Mouse (Mus musculus) frontal cortex, postnatal 36 days (tissue): ENCODE measurements around the gene Gm42957.
"Not testable (repeated sequence)": the region's sequence is repeated elsewhere in the genome, so short reads cannot be mapped to it uniquely, and the experiment has no call there.

Experiments used
- DNase-seq, 2 experiments: peaks; one replicate each; pipeline ENCODE4 v3.0.0; 2022; ENCODE audit warnings: low spot score in 2 of 2

Gene Gm42957

DNA sequence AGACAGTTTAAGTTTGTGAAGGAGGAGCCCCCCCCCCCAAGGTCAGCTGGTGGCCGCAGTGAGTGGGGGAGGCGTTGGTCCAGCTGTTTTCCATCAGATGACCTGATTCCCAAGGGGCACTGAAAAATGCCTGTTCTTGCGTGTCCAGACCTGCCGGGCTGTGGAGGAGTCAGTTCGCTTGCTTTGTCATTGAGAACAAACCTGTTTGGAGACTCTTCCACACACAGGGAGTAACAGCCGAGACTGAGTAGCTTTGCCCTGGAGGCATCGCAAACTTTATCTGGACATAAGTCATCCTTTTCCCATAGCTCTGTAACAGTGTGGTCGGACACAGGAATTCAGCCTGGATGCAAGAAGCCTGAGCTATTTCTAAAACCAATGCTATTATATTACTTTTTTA, 39.2 kb downstream of the Gm42957 start:
- DNase-seq = no peak

DNA sequence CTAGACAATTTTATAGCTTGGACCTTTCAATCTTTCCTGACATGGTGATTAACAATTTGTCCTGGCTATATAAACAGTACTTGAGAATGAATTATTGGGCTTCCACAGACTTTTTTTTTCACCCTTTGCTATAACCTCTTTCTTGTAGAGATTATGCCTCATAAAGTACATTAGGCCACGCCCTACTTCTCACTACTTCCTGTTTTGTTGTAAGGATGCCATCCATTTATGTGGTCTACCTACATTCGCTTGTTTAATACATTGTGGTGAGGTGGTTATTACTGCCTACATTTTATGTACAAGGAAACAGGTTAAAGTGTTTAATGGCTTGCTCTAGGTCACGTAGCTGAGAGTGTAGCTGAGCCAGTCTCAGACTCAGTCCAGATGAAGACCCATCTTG, 39.9 kb downstream of the Gm42957 start:
- no peak for DNase-seq

DNA sequence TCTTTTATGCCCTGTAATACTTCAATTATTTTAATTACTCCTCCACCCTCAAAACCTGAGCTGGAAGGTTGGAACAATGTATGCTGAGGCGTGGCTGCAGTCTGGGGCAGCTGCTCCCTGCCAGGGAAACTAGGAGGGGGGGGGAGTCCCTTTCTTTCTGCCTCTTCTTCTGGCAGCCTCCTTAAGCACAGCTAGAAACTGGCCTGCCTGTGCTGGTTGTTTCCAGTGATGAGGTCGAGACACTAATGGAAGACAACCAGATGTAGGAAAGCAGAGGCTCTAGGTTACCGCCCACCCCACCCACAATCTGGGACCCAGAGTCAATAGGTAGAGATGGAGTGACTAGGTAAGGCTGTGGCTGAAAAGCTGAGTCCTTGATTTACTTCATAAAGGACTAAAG, 40.4 kb downstream of the Gm42957 start:
- DNase-seq = no peak

DNA sequence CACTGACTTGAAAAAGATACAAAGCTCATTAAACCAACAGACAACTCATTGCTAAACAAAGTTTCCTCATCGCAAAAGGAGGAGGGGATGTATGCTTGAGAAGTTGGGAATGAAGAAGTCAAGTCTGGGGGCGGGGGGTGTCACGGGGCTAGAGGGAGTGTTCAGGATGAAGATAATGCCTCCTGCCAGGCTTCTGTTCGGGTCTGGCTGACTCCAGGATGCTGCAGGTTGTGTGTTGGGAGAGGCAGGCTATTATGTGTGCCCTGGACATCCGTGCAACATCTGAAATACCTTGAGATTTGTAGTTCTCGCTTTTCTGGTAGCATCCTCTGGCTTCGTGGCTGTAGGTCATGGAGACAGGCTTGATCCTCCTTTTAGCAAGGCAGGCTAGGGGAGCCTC, 43.2 kb downstream of the Gm42957 start:
- DNase-seq = no peak

DNA sequence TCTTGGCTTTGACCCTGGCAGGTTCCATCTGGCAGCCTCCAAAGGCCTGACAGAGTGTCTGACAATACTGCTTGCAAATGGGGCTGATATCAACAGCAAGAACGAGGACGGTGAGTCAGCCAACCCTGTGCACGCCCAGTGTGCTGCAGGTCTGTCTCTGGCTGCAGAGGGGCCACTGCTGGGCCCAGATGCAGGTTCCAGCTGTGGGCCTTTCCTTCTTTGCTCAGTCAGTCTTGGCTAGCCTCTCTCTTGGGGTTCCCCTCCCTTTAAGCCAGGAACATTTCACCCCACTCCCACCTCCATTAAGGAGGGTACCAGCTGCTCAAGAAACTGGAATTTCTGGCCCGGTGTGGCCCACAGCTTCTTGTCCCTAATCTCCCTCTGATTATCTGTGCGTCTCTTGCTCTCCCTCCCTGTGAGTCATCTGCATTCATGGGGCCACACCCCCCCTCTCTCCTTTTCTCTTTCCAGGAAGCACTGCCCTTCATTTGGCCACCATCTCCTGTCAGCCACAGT, 43.9 kb downstream of the Gm42957 start:
- no peak for DNase-seq

DNA sequence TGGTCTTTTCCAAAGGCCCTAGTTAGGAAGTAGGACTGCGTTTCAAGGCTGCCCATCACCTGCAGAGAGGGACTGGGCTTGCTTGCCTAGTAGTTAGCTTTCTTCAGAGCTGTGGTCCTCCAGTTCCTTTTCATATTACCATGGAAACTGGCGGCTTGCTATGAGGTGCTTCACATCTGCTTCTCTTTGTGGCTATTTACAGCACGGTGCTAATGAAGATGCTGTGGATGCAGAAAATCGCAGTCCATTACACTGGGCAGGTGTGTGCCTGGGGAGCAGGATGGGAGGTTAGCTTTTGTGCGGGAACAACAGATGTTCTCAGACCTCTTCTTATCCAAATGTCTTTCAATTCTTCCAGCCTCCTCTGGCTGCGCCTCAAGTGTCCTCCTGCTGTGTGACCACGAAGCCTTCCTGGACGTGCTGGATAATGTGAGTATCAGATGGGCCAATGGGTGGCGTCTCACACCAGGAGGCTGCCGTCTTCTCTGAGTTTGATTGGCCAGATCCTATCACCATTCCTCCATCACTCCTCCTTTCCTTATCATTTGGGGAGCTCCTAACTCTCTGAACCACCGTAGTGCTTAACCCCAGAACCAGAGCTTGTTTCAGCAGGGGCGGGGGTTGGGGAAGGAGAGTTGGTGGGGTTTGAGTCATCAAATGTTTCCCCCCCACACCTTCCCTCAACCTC, 45.1 kb downstream of the Gm42957 start:
- no peak for DNase-seq

DNA sequence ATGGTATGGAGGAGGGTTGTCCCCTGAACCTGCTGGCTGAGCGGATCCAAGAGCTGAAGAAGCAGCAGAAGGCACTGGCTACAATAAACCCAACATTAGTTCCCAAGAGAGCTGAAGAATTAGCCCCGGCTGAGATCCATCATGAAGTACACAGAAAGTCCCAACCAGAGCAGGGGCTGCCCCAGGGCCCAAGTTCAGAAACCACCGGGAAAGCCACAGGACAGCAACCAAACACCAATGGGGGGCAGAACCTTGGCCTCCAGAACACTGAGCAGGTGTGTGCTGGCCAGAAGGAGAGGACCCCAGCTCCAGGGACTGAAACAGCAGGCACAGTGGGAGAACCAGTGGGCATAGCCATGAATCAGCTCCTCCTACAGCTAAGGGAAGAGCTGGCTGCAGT, 48.2 kb downstream of the Gm42957 start:
- no peak for DNase-seq

DNA sequence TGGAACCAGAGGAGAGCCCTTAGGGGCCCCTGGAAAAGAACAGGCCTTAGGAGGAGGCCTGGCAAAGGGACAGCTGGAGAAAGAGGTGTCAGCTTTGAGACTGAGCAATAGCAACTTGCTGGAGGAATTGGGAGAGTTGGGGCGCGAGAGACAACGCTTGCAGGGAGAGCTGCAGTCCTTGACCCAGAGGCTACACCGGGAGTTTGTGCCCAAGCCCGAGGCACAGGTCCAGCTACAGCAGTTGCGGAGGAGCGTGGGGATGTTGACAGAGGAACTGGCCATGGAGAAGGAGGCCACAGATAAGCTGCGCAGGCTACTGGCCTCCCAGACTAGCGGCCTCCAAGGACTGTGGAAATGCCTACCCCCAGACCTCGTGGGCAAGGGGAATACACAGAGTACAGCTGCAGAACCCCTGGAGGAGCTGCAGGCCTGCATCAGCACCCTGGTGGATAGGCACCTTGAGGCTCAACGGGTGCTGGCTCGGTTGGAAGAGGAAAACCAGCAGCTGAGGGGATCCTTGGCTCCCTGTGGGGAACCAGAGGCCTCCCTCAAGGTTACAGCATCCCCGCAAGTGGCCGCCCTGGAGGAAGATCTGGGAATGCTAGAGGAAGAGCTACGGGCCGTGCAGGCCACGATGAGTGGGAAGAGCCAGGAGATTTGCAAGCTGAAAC, 49.0 kb downstream of the Gm42957 start:
- DNase-seq = no peak

DNA sequence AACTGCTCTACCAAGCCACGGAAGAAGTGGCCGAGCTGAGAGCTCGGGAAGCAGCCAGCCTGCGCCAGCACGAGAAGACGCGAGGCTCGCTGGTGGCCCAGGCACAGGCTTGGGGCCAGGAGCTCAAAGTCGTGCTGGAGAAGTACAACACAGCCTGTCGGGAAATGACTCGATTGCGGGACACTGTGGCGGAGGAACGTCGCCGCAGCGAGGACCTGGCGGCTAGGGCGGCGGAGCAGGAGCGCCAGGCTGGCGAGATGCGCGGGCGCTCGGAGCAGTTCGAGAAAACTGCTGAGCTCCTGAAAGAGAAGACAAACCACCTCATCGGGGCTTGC, 49.5 kb downstream of the Gm42957 start:
- DNase-seq = no peak

DNA sequence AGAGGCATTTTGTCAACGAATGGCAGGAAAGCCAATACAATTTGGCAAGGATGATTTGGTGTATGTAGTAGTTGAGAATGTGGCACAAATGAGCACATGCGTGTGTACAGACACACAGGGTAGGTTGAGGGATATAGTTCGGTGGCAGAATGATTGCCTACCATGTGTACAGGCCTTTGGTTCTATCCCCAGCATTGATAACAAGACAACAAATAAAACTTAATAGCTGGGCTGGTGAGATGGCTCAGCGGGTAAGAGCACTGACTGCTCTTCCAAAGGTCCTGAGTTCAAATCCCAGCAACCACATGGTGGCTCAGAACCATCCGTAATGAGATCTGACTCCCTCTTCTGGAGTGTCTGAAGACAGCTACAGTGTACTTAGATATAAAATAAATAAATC, 50.8 kb downstream of the Gm42957 start:
- not testable (repeated sequence) for DNase-seq

DNA sequence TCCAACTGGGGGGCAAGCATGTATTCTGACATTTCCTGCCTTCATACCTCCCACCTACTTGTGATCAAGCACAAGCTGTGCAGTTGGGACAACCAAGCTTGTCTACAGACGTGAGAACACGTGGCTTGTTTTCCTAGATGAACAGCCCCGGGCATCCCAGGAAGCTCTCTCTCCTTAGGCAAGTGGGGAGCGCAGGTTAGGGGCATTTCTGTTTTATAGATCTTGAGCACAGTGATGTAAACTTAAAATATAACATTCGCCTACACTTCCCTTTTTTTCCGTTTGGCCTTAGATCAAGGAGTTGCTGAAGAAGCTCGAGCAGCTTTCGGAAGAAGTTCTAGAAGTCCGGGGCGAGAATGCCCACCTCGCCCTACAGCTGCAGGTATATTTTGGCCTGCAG, 53.6 kb downstream of the Gm42957 start:
- no peak for DNase-seq

DNA sequence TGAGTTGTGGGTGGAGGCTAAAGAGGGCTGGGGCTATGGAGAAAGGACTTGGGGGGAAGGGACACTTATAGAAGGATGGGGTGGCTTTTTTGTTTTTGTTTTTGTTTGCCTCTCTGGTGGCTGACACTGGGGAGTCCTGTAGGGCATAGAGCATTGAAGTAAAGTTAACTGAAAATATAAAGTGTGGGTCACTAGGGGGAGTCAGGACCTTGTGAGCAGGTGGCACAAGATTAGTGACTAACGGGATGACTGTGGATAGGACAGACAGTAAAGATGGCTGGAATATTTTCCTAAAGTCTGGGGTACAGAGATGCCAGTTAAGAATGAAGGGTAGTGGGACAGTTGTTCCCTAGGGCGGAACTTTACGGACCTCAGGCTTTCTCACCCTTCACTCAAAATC, 55.0 kb downstream of the Gm42957 start:
- DNase-seq = no peak

DNA sequence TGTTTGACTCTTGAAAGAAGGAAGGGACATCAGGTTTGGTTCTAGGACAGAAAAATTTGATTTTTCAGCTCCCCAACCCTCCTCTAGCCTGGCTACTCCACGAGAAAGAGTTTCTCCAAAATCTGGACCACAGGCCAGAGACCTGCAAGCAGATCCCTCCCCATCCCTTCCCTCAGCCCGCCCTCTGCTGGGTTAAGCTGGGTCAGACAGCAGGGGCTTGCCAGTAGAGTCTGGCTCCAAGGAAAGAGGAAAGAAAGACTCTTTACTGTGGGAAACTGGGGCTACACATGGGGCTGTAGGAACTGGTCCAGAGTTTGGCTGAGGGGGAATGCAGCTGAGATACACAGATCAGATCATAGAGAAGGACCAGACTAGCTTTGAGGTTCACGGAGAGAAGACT, 57.2 kb downstream of the Gm42957 start:
- no peak for DNase-seq

DNA sequence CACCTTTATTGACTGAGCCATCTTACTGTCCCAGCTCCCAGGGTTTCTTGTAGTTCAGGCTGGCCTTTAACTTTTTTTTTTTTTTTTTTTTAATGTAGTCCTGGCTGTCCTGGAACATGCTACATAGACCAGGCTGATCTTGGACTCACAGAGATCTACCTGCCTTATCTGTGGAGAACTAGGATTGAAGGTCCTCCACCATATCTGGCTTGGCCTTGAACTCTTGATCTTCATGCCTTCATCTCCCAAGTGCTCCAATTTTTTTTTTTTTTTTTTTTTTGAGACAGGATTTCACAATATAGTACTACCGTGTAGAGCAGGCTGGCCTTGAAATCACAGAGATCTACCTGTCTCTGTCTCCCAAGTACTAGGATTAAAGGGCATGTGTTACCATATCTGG, 58.3 kb downstream of the Gm42957 start:
- DNase-seq = no peak

DNA sequence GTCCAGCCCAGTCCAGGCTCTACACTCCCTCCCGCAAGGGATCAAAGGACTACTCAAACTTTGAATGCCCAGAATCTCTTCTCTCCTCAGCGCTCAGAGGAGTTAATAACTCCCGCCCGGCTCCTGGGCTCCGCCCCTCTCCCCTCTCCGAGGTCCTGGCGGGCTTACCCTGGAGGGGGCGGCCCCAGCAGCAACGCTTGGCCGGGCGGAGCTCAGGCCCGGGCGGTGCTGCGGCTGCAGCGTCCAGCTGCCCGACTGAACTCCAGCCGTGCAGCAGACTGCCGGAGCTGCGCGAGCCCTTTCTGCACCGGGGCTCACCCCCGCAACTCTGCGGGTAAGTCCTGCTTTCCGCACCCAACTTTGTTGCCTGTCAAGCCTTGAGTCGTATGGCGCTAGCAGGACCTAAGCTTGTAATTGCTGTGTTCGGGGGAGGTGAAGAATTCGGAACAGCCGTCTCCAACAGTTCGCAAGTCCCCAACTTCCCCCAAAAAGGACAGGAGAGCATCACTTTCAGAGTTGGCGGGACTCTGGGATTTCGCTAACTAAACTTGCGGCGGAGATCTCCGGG, 61.0 kb downstream of the Gm42957 start, which contains the start of gene Pias3:
Gene Pias3, plus strand, starts transcription at position 187 of the 568 bp plus-strand sequence.
- peak; percentile 36 to 51 for DNase-seq

DNA sequence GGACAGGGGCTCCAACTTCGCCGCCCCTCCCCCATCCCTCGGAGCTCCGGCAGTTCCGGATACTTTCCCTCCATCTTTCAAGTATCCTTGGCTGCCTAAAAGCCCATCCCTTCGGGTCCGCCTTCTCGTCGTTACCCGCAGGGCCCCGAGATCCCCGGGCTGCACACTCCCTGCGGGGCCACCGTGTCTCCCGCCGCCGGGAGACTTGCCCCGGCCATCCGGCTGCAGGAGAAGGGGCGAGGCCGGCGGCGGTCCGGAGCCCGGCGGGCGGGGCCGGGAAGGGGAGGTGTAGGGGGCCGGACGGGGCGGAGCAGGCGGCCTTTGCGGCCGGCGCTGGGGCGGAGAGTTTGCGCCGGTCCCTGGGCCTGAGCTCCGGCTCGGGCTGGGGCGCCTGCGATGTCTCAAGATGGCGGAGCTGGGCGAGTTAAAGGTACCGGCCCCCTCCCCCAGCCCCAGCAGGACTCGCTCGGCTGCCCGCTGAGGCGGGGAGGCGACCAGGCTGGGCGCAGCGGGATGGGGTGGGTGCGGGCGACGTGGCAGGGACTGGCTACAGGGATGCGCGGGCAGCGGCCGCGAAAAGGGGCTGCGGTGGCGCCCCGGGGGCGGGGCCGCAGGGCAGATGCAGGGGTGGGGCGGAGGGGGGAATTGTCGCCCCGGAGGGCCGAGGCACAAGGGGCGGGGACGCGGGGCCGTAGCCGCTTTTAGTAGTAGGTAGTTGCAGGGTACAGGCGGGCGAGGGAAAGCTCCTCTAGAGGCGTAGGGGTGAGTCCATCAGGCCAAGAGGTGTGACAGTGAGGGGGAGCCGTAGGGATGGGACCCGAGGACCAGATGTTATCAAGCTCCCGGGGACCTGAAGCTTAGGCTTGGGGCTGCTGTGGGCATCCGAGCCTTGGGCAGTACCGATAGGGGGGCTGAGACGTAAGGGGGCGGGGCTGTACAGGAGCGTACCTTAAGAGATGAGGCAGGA, 61.8 kb downstream of the Gm42957 start:
- peak; percentile 80 to 81 for DNase-seq

DNA sequence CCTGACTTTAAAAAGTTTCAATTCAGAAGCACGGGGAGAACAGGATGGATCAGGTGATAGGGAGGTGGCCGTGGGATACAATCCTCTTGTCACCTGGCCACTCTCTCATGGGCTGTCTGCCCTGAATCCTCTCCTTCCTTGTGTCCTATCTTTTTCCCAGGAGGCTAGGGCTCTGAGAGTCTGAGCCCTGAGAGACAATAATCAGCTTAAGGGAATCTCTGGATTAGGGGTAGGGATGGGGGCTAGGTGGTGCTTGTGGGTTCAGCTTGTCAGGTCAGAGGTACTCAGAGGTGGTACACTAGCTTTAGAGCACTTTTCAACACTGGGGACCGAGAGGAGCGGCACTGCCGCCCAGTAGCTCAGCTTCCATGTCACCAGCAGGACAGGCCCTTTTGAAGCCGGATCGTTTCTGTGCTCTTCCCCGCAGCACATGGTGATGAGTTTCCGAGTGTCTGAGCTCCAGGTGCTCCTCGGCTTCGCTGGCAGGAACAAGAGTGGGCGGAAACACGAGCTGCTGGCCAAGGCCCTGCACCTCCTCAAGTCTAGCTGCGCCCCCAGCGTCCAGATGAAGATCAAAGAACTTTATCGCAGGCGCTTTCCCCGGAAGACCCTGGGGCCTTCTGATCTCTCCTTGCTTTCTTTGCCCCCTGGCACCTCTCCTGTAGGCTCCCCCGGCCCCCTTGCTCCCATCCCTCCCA, 63.9 kb downstream of the Gm42957 start:
- DNase-seq = no peak

DNA sequence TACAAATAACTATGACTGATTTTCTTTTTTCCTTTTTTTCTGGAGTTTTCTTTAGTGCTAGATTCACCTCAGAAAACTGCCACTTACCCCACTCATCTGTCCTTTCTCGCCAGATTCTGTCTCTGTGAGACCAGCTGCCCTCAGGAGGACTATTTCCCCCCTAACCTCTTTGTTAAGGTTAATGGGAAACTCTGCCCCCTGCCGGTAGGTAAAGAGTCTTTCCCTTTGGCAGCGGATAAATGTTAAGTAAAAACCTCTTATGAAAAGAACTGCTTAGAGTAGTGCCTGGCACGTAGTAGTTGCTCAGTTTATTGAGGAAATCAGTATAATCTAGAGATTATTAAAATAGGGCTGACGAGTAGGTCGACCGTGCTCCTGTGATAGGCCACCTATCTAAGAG, 65.1 kb downstream of the Gm42957 start:
- DNase-seq = no peak

DNA sequence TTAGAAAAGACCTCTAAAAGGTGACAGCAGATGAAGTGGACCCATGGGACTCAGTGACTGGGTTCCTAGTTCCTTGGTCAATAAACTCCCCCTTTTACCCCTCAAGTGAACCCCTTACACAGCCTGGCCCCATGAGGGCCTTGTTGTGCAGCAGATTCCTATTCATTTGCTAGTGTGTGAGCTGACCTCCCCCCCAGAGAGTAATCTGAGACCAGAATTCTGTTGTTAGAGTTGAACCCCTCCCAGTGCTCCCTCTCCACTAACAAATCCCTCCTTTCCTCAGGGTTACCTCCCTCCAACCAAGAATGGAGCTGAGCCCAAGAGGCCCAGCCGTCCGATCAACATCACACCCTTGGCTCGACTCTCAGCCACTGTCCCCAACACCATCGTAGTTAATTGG, 65.7 kb downstream of the Gm42957 start:
- DNase-seq = no peak
